In genomic region chr2:147247981-147248514, GRCm38 (mm10) we compare ENCODE assay signal across 15 mouse cellular contexts. TPM values are rescaled to one million over a fixed set of nuclear protein-coding genes. Genes with fewer than 3 reads are reported as not detected.
"Had no signal": no experiment of that assay in that cellular context is flagged by ENCODE, and none has a peak within 500 bp of the region (broad histone marks: within the 10 kb centered on the region; RNA-seq: fewer than 3 reads in every experiment).

No protein-coding gene starts in this region.

- H3K4me2 ChIP-seq: limb, embryonic 13.5 days; liver, embryonic 11.5 days; lung, embryonic 14.5 days; midbrain, embryonic 12.5 days had no signal

- H3K4me1 ChIP-seq: limb, embryonic 13.5 days; megakaryocyte, embryonic 14.5 days; midbrain, embryonic 12.5 days had no signal

- H3K27me3 ChIP-seq: limb, embryonic 13.5 days had no signal

- DNase-seq: layer of hippocampus, adult 9-11 months; left cerebral cortex, postnatal 4 days; lung, embryonic 14.5 days; lung, postnatal 10 days; lung, postnatal 4 days; right cerebral cortex, adult 18-20 months; right cerebral cortex, postnatal 25 days; thymus, postnatal 36 days had no signal

- H3K9ac ChIP-seq: limb, embryonic 13.5 days; lung, embryonic 14.5 days; midbrain, embryonic 12.5 days had no signal

- H3K36me3 ChIP-seq: limb, embryonic 13.5 days; midbrain, embryonic 12.5 days had no signal

- H3K4me3 ChIP-seq: limb, embryonic 13.5 days; megakaryocyte, embryonic 14.5 days; midbrain, embryonic 12.5 days had no signal

- H3K27ac ChIP-seq: limb, embryonic 13.5 days; midbrain, embryonic 12.5 days had no signal

- ATAC-seq: intestine, embryonic 16.5 days had no signal

- H3K9me3 ChIP-seq: limb, embryonic 13.5 days; megakaryocyte, embryonic 14.5 days; midbrain, embryonic 12.5 days had no signal

RNA-seq across cellular contexts. Expression of gene Nkx2-2, which starts 54.0 kb away (rescaled TPM):
- polyA plus RNA-seq: limb, embryonic 13.5 days; liver, embryonic 16.5 days; lung, embryonic 14.5 days; thymus, postnatal 0 days had no signal
